Mouse (Mus musculus) cortical plate, adult 2 months (tissue): ENCODE measurements at regions not wholly inside any gene's neighbourhood (a gene's known extent, or its start where the extent isn't known, plus 50 kb on each side); places are given as distances from the start of the nearest gene placed in this dataset.

ENCODE experiments used
- CTCF ChIP-seq: fragments of 200-500 bp; IDR thresholded peaks from 2 replicates; pipeline ENCODE4 v1.5.1; 2011; ENCODE audit warnings: mild to moderate bottlenecking, control low read depth, low read length; ENCODE audit not compliant: insufficient read depth; ENCODE audit errors: extremely low read depth
- POLR2A ChIP-seq: fragments of 200-500 bp; IDR thresholded peaks from 2 replicates; pipeline ENCODE4 v1.6.1; 2011; ENCODE audit warnings: mild to moderate bottlenecking, low read length, control low read depth; ENCODE audit not compliant: insufficient read depth; ENCODE audit errors: extremely low read depth

- TF ChIP-seq CTCF (no peak), POLR2A (no peak)
These were observed 76.1 kb downstream of the Ier5 start for GRCm38 (mm10) chr1:155023324-155023723.
